Mouse (Mus musculus) hindbrain, embryonic 13.5 days (tissue): ENCODE results near the gene Rln1. TPM values are rescaled to one million over a fixed set of nuclear protein-coding genes. Genes with fewer than 3 reads are reported as not detected.

Experiments used
- polyA plus RNA-seq: library from polyadenylated mRNA; unstranded; fragments of >200 nt; fragmentation: Nextera tagmentation; extraction: Ambion mirVana; gene quantifications from 2 replicates; pipeline ENCODE4 v1.2.1, GENCODE M21; 2015

The Rln1 gene
- polyA plus RNA-seq, 1 experiment from 2014 or later: 2.3 TPM

Other genes starting within 250 kb of the Rln1 start
- 27.6 and 30.6 TPM in 2 replicates for gene Rcl1, start 233.3 kb downstream of the Rln1 start, polyA plus RNA-seq
- gene Jak2, start 82.8 kb downstream of the Rln1 start, polyA plus RNA-seq: 12.1 and 12.3 TPM in 2 replicates
- 2.9 and 3.8 TPM in 2 replicates for gene Insl6, start 9.3 kb downstream of the Rln1 start, polyA plus RNA-seq
- gene Plgrkt, start 32.7 kb upstream of the Rln1 start, polyA plus RNA-seq: 87.9 and 92.1 TPM in 2 replicates
- gene Cd274, start 32.8 kb upstream of the Rln1 start, polyA plus RNA-seq: 0.38 and 0.40 TPM in 2 replicates
- not detected in 2 replicates for gene Pdcd1lg2, start 76.2 kb upstream of the Rln1 start, polyA plus RNA-seq
- gene Ric1, start 187.6 kb upstream of the Rln1 start, polyA plus RNA-seq: 14.6 and 14.9 TPM in 2 replicates